Mouse (Mus musculus): ENCODE measurements around the gene Iqcn. TPM values are rescaled to one million over a fixed set of nuclear protein-coding genes. Genes with fewer than 3 reads are reported as not detected.
A peak's percentile ranks its signal among the peaks of the same experiment; 100 is the strongest.

Gene Iqcn
- not detected in 2 replicates for total RNA-seq (2015; ENCODE audit: low replicate concordance)
- not detected in 2 replicates for total RNA-seq (2017; ENCODE audit: low replicate concordance)

GRCm38 (mm10) chr8:70703287-70703686, at the start of gene Iqcn:
Gene Iqcn (plus strand): TSS chr8:70703457.
- no peak for ATAC-seq (replicated peaks; ENCODE audit: low FRiP score, poor library complexity, severe bottlenecking)

- no peak for ATAC-seq (replicated peaks; ENCODE audit: low FRiP score, poor library complexity, severe bottlenecking)
Measured at GRCm38 (mm10) chr8:70654121-70654520, 49.1 kb upstream of the Iqcn start.

GRCm38 (mm10) chr8:70655469-70655868, 47.8 kb upstream of the Iqcn start:
- ATAC-seq (replicated peaks; ENCODE audit: low FRiP score, poor library complexity, severe bottlenecking): no peak

- no peak for ATAC-seq (replicated peaks; ENCODE audit: low FRiP score, poor library complexity, severe bottlenecking)
Measured at GRCm38 (mm10) chr8:70656193-70656790, 47.0 kb upstream of the Iqcn start.

- ATAC-seq (replicated peaks; ENCODE audit: low FRiP score, poor library complexity, severe bottlenecking): no peak
Measured at GRCm38 (mm10) chr8:70657214-70657613, 46.0 kb upstream of the Iqcn start.

GRCm38 (mm10) chr8:70657739-70658138, 45.5 kb upstream of the Iqcn start:
- no peak for ATAC-seq (replicated peaks; ENCODE audit: low FRiP score, poor library complexity, severe bottlenecking)

- ATAC-seq (replicated peaks; ENCODE audit: low FRiP score, poor library complexity, severe bottlenecking): peak; percentile 48
Measured at GRCm38 (mm10) chr8:70658897-70659603, 44.2 kb upstream of the Iqcn start.

GRCm38 (mm10) chr8:70659604-70660272, 43.5 kb upstream of the Iqcn start:
- ATAC-seq (replicated peaks; ENCODE audit: low FRiP score, poor library complexity, severe bottlenecking): peak; percentile 68

GRCm38 (mm10) chr8:70660273-70660725, 43.0 kb upstream of the Iqcn start, which contains the start of gene Pgpep1:
Gene Pgpep1 (minus strand): TSS chr8:70660388.
- ATAC-seq (replicated peaks; ENCODE audit: low FRiP score, poor library complexity, severe bottlenecking): 0 out of 2 replicates have a peak, but pooled peaks have one; percentile 13

GRCm38 (mm10) chr8:70663691-70664090, 39.6 kb upstream of the Iqcn start:
- no peak for ATAC-seq (replicated peaks; ENCODE audit: low FRiP score, poor library complexity, severe bottlenecking)

- ATAC-seq (replicated peaks; ENCODE audit: low FRiP score, poor library complexity, severe bottlenecking): no peak
Measured at GRCm38 (mm10) chr8:70664631-70665030, 38.6 kb upstream of the Iqcn start.

- no peak for ATAC-seq (replicated peaks; ENCODE audit: low FRiP score, poor library complexity, severe bottlenecking)
Measured at GRCm38 (mm10) chr8:70665599-70665998, 37.7 kb upstream of the Iqcn start.

GRCm38 (mm10) chr8:70667071-70667470, 36.2 kb upstream of the Iqcn start:
- peak; percentile 75 for ATAC-seq (replicated peaks; ENCODE audit: low FRiP score, poor library complexity, severe bottlenecking)

GRCm38 (mm10) chr8:70671615-70672324, 31.5 kb upstream of the Iqcn start:
- ATAC-seq (replicated peaks; ENCODE audit: low FRiP score, poor library complexity, severe bottlenecking): no peak

- no peak for ATAC-seq (replicated peaks; ENCODE audit: low FRiP score, poor library complexity, severe bottlenecking)
Measured at GRCm38 (mm10) chr8:70672325-70673078, 30.8 kb upstream of the Iqcn start.

GRCm38 (mm10) chr8:70673079-70673856, 30.0 kb upstream of the Iqcn start, which contains the start of gene Lsm4:
Gene Lsm4 (plus strand): TSS chr8:70673248.
- peak; percentile 83 for ATAC-seq (replicated peaks; ENCODE audit: low FRiP score, poor library complexity, severe bottlenecking)

- ATAC-seq (replicated peaks; ENCODE audit: low FRiP score, poor library complexity, severe bottlenecking): no peak
Measured at GRCm38 (mm10) chr8:70674109-70674508, 29.1 kb upstream of the Iqcn start.

GRCm38 (mm10) chr8:70674716-70675115, 28.5 kb upstream of the Iqcn start:
- peak; percentile 42 for ATAC-seq (replicated peaks; ENCODE audit: low FRiP score, poor library complexity, severe bottlenecking)
